Mouse (Mus musculus): ENCODE data around the gene Polr2a. TPM values are rescaled to one million over a fixed set of nuclear protein-coding genes. Genes with fewer than 3 reads are reported as not detected.

Polr2a gene
- polyA plus RNA-seq, 1 experiment from 2014 or later, result 18.1 TPM

DNA sequence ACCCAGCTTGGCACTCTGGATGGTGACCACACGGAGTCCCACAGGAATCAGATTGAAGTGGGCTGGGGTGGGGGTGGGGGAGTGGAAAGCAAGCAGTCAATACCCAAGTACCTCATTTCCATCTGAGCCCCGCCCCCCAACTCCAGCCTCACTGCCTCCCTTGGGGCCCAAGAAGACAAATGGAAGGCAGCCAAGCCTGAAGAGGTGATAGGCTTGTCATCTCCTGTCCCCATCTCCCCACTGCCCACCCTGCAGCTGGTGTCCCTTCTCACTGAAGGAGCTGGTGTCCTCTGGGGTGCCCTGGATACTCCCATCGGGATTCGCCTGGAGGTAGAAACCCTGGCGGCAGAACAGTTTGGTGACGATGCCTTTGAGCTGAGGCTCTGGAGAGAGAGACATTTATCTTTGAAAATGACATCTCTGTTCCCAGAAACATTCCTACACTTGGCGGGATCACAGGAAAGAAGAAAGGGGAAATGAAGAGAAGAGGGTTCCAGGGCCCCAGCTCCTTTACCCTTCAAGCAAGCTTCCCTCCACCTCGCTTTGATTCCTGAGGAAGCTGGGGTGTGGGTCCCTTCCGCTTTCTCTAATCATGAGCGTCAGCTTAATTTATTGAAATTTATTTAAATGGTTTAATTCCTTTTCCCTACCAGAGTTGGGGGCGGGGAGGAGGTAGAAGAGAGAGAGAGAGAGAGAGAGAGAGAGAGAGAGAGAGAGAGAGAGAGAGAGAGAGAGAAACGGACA is 41.1 kb upstream of the Polr2a start:
- Histone ChIP-seq H3K4me3 (replicated peaks) (peak overlapping the region; percentile 51; the same call in 1 of the 2 replicates), H3K4me2 (replicated peaks) (peak overlapping the region; percentile 98), H3K9me3 (no peaks in the 10 kb centered on the region), H3K27ac (no peak overlapping the region), H3K9ac (no peak overlapping the region), H3K4me1 (replicated peaks) (peaks cover 52% of the 10 kb centered on the region), H3K36me3 (no peaks in the 10 kb centered on the region), H3K27me3 (replicated peaks) (peaks cover 2% of the 10 kb centered on the region; the same call in 1 of the 2 replicates)
- WGBS, result 33% methylated on average over 12 of the region's 12 CpGs
- no peak for ATAC-seq

DNA sequence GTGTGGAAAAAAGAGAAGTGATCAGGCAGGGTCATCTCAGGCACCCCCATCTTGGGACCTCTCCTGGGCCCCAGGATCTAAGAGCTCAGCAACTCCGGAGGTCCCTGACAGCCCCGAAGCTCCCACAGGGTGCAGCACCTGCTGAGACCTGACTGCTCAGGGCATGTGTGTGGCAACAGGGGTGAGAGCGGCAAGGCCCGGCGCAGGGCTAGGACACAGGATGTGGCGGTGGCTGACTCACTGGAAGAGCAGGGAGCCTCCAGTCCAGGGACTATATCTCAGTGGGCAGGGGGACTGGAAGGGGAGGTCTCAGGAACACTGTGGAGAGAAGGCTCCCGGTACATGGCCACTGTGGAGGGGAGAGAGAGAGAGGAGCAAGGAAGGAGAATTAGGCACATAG is 39.5 kb upstream of the Polr2a start:
- H3K27ac ChIP-seq, result no peak overlapping the region
- H3K9ac ChIP-seq, result no peak overlapping the region
- WGBS, result 80% methylated on average over 7 of the region's 7 CpGs
- no peak for ATAC-seq
- no peaks in the 10 kb centered on the region for H3K36me3 ChIP-seq
- H3K9me3 ChIP-seq, result no peaks in the 10 kb centered on the region
- no peak overlapping the region for H3K4me3 ChIP-seq (replicated peaks)
- no peaks in the 10 kb centered on the region; the same call in 1 of the 2 replicates for H3K27me3 ChIP-seq (replicated peaks)
- peaks cover 36% of the 10 kb centered on the region for H3K4me1 ChIP-seq (replicated peaks)
- no peak overlapping the region for H3K4me2 ChIP-seq (replicated peaks)

DNA sequence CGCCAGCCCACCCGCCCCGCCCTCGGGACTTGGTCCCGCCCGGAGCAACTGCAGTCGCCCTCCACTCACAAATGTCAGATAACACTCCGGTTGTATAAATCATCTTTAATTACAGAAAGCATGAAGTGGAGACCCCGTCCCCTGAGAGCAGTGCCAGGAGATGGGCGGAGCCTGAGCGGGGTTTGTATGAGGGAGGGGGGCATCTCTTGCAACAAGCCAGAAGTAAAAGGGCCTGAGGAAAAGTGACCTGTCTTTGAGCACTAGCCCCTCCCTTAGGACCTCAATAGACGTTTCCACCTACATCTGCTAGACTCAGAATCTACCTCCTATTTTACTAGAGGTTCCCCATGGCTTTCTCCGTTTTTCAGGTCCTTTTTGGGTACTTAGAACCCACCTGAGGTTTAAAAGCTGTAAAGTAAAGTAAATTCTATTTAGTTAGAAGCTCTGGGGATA is 37.6 kb upstream of the Polr2a start:
- Histone ChIP-seq H3K27ac (no peak overlapping the region), H3K4me2 (replicated peaks) (peak overlapping the region; percentile 92), H3K36me3 (no peaks in the 10 kb centered on the region), H3K9ac (no peak overlapping the region; the same call in 1 of the 2 replicates), H3K4me3 (replicated peaks) (peak overlapping the region; percentile 44), H3K9me3 (no peaks in the 10 kb centered on the region), H3K4me1 (replicated peaks) (peaks cover 18% of the 10 kb centered on the region), H3K27me3 (replicated peaks) (no peaks in the 10 kb centered on the region; the same call in 1 of the 2 replicates)
- no peak for ATAC-seq
- WGBS, result 5% methylated on average over 13 of the region's 13 CpGs

DNA sequence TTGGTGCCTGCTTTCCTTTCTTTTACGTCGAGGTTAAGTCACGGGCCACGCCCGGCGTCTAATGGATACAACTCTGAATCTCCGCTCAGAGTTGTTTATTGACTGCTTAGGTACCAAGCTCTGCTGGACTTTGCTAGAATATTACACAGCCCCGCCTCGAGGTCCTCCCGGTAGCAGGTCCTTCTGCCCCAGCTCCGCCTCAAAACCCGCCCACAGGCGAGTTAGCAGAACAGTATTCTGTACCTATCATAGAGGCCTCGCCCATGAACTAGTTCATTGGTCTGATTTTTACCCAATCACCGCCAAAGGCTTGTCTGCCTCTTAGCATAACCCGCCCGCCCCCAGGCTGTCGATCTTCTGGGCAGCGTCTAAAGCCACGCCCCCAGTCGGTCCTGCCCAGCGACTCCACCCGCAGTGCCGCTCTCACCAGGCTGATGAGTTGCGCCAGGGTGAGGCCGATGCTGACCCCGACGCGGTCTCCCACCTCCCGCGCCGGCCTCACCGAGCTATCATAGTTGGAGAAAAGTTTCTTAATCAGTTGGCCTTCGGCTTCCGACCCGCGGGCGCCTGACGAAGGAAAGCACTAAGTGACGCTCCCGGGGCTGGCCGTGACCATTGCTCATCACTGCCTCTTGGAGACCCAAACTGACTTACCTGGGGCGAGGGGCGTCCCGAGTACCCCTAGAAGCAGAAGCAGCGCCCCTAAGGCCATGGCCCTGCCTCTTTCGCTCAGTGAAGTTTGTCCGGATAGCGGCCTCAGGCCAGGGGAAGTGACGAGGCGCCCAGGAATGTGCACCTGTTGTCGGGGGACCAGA is 36.9 kb upstream of the Polr2a start, which contains the start of gene Chrnb1:
TSS of gene Chrnb1 (minus strand) at position 776 of the 815 bp plus-strand sequence.
- Histone ChIP-seq H3K9me3 (no peaks in the 10 kb centered on the region), H3K27me3 (replicated peaks) (no peaks in the 10 kb centered on the region), H3K27ac (no peak within 1 kb of the TSS), H3K36me3 (no peaks in the 10 kb centered on the region), H3K4me2 (replicated peaks) (peak within 1 kb of the TSS; percentile 92), H3K9ac (peak within 1 kb of the TSS; percentile 34), H3K4me1 (replicated peaks) (peaks cover 12% of the 10 kb centered on the region), H3K4me3 (replicated peaks) (peak within 1 kb of the TSS; percentile 44)
- peak; percentile 99 for ATAC-seq
- WGBS, result 1% methylated on average over 52 of the region's 52 CpGs

DNA sequence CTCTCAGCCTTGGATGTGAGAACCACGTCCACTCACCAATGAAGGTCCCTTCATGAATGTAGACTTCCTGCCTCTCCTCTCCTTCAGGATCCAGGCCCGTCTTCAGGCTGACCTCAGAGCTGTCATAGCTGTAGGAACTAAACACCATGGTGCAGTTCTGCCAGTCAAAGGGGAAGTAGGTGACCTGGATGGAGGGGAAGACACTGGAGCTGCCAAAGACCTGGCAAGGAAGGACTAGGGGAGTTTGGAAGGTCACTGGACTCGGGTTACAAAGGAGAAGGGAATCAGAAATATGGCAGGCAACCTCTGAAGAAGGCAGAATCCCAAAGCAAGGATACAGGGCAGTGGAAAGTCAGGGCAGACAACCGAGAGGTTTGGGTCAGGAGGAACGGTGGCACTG is 35.0 kb upstream of the Polr2a start:
- WGBS, result 69% methylated on average over 5 of the region's 5 CpGs
- no peak overlapping the region for H3K9ac ChIP-seq
- H3K36me3 ChIP-seq, result no peaks in the 10 kb centered on the region
- no peaks in the 10 kb centered on the region; the same call in 1 of the 2 replicates for H3K4me1 ChIP-seq (replicated peaks)
- no peak for ATAC-seq
- no peak overlapping the region for H3K4me2 ChIP-seq (replicated peaks)
- H3K27me3 ChIP-seq (replicated peaks), result no peaks in the 10 kb centered on the region
- H3K27ac ChIP-seq, result no peak overlapping the region
- H3K9me3 ChIP-seq, result no peaks in the 10 kb centered on the region
- H3K4me3 ChIP-seq (replicated peaks), result no peak overlapping the region

DNA sequence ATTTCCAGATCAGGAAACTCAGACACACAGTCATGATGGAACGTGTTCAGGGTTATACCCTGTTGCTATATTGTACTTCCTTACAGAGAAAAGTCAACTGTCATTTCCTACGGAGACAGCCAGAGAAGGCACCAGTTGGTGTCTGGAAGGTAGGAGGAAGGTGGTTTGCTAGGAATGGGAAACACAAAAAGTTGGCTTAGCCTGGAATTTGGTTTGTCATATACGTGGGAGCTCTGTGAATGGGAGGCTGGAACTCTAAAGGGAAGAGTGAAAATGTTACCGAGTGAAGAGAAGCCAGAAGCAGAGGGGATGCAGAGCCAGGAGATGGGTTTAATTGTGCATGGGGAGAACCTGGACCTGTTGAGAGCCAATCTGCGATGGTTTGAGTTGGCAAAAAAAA is 33.0 kb upstream of the Polr2a start:
- H3K9me3 ChIP-seq, result no peaks in the 10 kb centered on the region
- no peak overlapping the region for H3K9ac ChIP-seq
- no peaks in the 10 kb centered on the region for H3K36me3 ChIP-seq
- no peak overlapping the region for H3K4me2 ChIP-seq (replicated peaks)
- H3K4me1 ChIP-seq (replicated peaks), result no peaks in the 10 kb centered on the region; the same call in 1 of the 2 replicates
- 73% methylated on average over 5 of the region's 5 CpGs for WGBS
- no peak overlapping the region for H3K4me3 ChIP-seq (replicated peaks)
- ATAC-seq, result no peak
- H3K27me3 ChIP-seq (replicated peaks), result no peaks in the 10 kb centered on the region
- H3K27ac ChIP-seq, result no peak overlapping the region

DNA sequence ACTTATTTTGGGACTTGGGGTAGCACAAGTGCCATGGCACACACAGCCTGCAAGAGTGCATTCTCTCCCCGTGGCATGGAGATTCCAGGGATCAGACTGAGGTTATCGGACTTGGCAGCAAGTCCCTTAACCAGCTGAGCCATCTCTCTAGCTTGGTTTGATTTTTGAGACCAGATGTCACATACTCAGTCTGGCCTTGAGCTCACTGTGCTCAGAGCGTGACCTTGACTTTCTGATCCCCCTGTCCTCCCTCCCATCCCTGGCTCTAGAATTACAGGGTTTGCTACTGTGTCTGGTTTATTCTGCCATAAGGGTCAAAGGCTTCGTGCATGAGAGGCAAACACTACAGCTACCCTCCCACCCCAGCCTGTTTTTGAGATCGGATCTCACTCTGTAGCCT is 31.0 kb upstream of the Polr2a start:
- no peak overlapping the region for H3K4me3 ChIP-seq (replicated peaks)
- no peaks in the 10 kb centered on the region for H3K27me3 ChIP-seq (replicated peaks)
- no peak for ATAC-seq
- no peak overlapping the region for H3K9ac ChIP-seq
- no peaks in the 10 kb centered on the region; the same call in 1 of the 2 replicates for H3K4me1 ChIP-seq (replicated peaks)
- no peaks in the 10 kb centered on the region for H3K9me3 ChIP-seq
- H3K4me2 ChIP-seq (replicated peaks), result no peak overlapping the region
- no peak overlapping the region for H3K27ac ChIP-seq
- no peaks in the 10 kb centered on the region for H3K36me3 ChIP-seq
- WGBS, result 55% methylated on average over 5 of the region's 5 CpGs

DNA sequence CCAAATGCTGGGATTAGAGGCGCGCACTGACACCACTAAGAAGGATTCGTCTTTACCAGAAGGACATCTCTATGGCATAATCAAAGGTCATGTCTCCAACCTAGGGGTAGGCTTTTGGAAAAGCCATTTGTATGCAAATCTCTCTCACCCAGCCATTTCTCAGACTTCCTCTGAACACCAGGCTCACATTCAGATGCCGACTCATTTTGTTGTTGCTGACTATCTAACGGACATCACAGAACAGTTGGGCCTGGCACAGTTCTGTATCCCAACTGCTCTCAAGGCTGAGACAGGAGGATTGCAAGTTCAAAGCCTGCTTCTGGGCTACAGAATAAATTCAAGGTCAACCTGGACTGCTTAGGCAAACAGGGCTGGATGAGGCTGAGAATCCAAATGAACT is 28.9 kb upstream of the Polr2a start:
- no peak overlapping the region for H3K4me3 ChIP-seq (replicated peaks)
- H3K9ac ChIP-seq, result no peak overlapping the region
- no peak overlapping the region for H3K27ac ChIP-seq
- ATAC-seq, result no peak
- no peaks in the 10 kb centered on the region for H3K36me3 ChIP-seq
- H3K9me3 ChIP-seq, result no peaks in the 10 kb centered on the region
- H3K4me1 ChIP-seq (replicated peaks), result no peaks in the 10 kb centered on the region; the same call in 1 of the 2 replicates
- WGBS, result 88% methylated on average over 5 of the region's 5 CpGs
- no peaks in the 10 kb centered on the region for H3K27me3 ChIP-seq (replicated peaks)
- no peak overlapping the region for H3K4me2 ChIP-seq (replicated peaks)

DNA sequence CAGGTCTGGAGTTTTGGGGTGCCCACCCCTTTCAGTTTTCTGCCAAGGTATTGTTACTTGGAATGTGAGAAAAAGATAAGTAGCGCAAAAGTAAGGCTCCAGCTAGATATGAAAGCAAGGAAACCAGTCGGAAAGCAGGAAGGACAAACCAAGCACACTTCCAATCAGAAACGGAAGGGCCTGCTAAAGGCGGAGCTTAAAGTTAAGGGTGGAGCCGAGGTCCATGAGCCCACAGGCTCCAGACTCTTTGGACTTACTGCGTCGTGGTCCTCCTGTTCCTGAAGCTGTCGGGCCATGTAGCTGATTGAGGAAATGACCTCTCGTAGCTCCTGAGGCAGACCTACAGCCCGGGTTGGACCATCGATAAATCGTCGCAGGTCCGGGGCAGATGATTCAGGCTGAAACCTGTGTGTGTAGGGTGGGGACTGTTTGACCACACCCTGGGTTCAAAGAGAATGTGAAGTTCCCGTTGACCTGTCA is 26.4 kb upstream of the Polr2a start:
- H3K4me3 ChIP-seq (replicated peaks), result peak overlapping the region; percentile 11; the same call in 1 of the 2 replicates
- WGBS, result 31% methylated on average over 15 of the region's 15 CpGs
- H3K9ac ChIP-seq, result no peak overlapping the region
- H3K4me2 ChIP-seq (replicated peaks), result peak overlapping the region; percentile 52
- no peaks in the 10 kb centered on the region for H3K9me3 ChIP-seq
- H3K4me1 ChIP-seq (replicated peaks), result no peaks in the 10 kb centered on the region; the same call in 1 of the 2 replicates
- H3K27me3 ChIP-seq (replicated peaks), result no peaks in the 10 kb centered on the region
- H3K27ac ChIP-seq, result no peak overlapping the region; the same call in 1 of the 2 replicates
- no peaks in the 10 kb centered on the region for H3K36me3 ChIP-seq
- ATAC-seq, result peak; percentile 89

DNA sequence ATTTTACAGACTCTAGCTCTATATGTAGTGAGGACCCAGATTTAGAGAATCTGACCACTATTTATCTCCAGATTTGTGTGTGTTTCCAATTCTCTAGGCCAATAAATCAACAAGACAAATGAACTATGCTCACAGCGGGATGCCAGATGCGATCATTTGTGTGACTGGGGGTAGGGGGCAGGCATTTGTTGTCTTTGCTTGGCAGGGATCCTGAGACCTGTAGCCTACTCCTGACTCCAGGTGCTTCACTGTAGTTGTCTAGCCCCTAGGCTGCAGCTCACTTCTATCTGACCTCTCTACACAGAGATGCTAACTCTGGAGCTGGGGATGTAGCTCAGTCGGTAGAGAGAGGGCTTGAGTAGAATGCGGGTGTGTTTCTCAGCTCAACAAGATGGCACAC is 23.4 kb upstream of the Polr2a start:
- no peaks in the 10 kb centered on the region; the same call in 1 of the 2 replicates for H3K4me1 ChIP-seq (replicated peaks)
- 32% methylated on average over 4 of the region's 4 CpGs for WGBS
- H3K27ac ChIP-seq, result no peak overlapping the region
- ATAC-seq, result no peak
- no peak overlapping the region for H3K4me3 ChIP-seq (replicated peaks)
- H3K36me3 ChIP-seq, result no peaks in the 10 kb centered on the region
- no peaks in the 10 kb centered on the region for H3K9me3 ChIP-seq
- H3K27me3 ChIP-seq (replicated peaks), result no peaks in the 10 kb centered on the region
- no peak overlapping the region for H3K4me2 ChIP-seq (replicated peaks)
- H3K9ac ChIP-seq, result no peak overlapping the region

DNA sequence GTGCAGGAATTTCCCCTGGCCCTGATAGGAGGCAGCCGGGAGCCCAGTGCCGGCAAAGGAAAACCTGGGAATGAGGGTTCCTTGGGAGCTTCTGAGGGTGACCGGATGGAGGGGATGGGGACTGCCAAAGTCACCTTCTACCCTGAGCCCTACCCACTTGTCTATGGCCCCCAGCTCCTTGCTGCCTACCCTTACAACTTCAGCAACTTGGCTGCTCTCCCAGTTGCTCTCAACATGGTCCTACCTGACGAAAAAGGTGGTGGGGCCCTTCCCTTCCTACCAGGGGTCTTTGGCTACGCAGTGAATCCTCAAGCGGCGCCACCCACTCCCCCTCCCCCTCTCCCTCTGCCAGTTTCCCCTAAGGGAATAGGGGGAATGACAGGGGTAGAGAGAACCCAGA is 20.5 kb upstream of the Polr2a start:
- Histone ChIP-seq H3K27me3 (replicated peaks) (no peaks in the 10 kb centered on the region), H3K27ac (no peak overlapping the region), H3K36me3 (no peaks in the 10 kb centered on the region), H3K9ac (no peak overlapping the region), H3K4me3 (replicated peaks) (no peak overlapping the region), H3K9me3 (no peaks in the 10 kb centered on the region), H3K4me1 (replicated peaks) (no peaks in the 10 kb centered on the region), H3K4me2 (replicated peaks) (no peak overlapping the region)
- WGBS, result 50% methylated on average over 7 of the region's 7 CpGs
- no peak for ATAC-seq

DNA sequence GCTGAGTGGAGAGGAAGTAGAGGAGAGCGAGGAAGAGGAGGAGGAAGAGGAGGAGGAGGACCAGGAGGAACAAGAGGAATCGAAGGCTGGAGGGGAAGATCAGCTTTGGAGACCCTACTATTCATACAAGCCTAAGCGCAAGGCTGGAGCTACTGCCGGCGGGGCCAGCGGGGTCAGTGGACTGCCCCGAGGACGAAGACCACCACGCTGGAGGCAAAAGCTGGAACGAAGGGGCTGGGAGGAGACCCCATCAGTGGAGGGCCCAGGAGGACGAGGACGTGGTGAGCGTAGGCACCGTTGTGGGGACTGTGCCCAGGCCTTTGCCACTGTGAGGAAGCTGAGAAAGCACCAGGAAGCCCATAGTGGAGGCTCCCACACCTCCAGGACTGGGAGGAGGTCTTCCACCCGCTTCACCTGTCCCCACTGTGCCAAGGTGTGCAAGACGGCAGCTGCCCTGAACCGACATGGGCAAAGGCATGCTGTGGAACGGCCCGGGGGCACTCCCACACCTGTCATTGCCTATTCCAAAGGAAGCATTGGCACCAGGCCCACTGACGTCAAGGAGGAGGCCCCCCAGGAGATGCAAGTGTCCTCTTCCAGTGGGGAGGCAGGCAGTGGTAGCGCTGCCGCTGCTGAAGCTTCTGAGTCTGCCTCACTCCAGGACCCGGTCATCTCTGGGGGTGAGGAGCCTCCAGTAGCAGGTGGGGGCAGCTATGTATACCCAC is 20.0 kb upstream of the Polr2a start:
- H3K36me3 ChIP-seq, result no peaks in the 10 kb centered on the region
- no peak overlapping the region for H3K4me3 ChIP-seq (replicated peaks)
- no peak overlapping the region for H3K4me2 ChIP-seq (replicated peaks)
- WGBS, result 70% methylated on average over 23 of the region's 23 CpGs
- no peaks in the 10 kb centered on the region for H3K4me1 ChIP-seq (replicated peaks)
- no peak overlapping the region for H3K27ac ChIP-seq
- no peaks in the 10 kb centered on the region for H3K27me3 ChIP-seq (replicated peaks)
- no peak for ATAC-seq
- H3K9ac ChIP-seq, result no peak overlapping the region
- H3K9me3 ChIP-seq, result no peaks in the 10 kb centered on the region
